Mouse (Mus musculus) megakaryocyte, adult 5-6 weeks (primary cell): ENCODE results near the gene Zfp558. TPM values are rescaled to one million over a fixed set of nuclear protein-coding genes. Genes with fewer than 3 reads are reported as not detected.
A peak's percentile ranks its signal among the peaks of the same experiment; 100 is the strongest.
"Not testable (repeated sequence)": the region's sequence is repeated elsewhere in the genome, so short reads cannot be mapped to it uniquely, and the experiment has no call there.

Experiments used
- ATAC-seq: 2 replicates; pipeline ENCODE4 v1.8.0; 2016; ENCODE audit warnings: mild to moderate bottlenecking, inconsistent platforms; ENCODE audit not compliant: poor library complexity, severe bottlenecking
- total RNA-seq, 2 experiments: library from RNA; stranded (forward) in 1 of 2; stranded (reverse) in 1 of 2; fragments of 153-499, 151-499 nt in 1 of 2; fragments of 221-1000, 200-1000 nt in 1 of 2; gene quantifications; 2 replicates each; pipeline versions ENCODE4 v1.2.3 to v1.2.4; 2015 to 2017

Zfp558 gene
- total RNA-seq (2015) (0.21 and 0.27 TPM in 2 replicates), total RNA-seq (2017) (0.22 and 2.2 TPM in 2 replicates)

DNA sequence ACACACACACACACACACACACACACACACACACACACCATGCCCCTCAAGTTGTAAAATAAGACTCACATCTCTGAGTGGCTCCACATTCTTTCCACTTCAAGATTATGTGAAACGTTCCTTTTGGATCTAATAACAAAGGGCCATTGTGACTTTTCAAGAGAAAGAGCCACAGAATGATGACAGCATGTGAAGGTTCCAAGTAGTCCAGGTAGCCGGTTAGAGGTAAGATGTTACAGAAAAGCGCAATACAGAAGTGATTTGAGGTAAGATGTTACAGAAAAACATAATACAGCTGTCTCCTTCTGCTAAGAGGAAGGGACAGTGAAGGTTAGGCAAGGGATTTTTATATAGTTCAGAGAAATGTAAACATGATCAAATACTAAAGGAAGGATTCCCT lies at the start of gene Zfp558, which contains the start of gene Mbd3l1:
Gene Zfp558 (minus strand): TSS at position 101 of the 400 bp plus-strand sequence.
Gene Mbd3l1 (plus strand): TSS at position 192 of the 400 bp plus-strand sequence.
- no peak for ATAC-seq

DNA sequence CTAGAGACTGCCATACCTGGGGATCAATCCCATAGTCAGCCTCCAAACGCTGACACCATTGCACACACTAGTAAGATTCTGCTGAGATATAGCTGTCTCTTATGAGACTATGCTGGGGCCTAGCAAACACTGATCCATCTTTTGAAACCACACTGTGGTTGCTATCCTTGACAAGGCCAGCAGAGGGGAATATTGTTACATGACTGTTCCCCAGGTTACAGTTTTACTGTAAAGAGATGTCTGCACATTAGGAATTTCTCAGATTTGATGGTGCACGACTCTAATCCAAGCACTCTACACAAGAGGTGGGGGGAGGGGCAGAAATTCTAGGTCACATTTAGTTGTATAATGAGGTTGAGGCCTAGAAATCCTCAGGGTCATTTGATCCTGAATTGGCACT lies 30.0 kb upstream of the Zfp558 start:
- no peak for ATAC-seq

GRCm38 (mm10) chr9:18473324-18474128 lies 4.5 kb downstream of the Zfp558 start:
- ATAC-seq = peak; percentile 97

DNA sequence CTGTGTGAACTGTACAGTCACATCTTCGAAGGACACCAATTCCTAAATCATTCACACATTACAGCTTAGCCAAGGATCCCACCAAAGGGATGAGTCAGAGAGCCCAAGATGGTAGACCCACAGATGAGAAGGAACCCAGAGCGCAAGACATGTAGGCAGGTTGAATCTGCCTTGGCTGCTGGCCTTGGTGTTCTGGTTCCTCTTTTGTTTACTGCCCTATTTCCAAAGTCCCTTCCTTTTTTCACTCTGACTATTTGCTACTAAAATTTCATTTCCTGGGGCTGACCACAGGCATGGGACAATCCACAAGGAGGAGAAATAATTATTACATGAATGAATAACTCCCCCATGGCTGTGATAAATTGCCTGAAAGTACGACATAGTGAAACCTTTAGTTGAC lies 10.1 kb downstream of the Zfp558 start:
- ATAC-seq = peak; percentile 89

GRCm38 (mm10) chr9:18467350-18467749 lies 10.7 kb downstream of the Zfp558 start:
- ATAC-seq = no peak

DNA sequence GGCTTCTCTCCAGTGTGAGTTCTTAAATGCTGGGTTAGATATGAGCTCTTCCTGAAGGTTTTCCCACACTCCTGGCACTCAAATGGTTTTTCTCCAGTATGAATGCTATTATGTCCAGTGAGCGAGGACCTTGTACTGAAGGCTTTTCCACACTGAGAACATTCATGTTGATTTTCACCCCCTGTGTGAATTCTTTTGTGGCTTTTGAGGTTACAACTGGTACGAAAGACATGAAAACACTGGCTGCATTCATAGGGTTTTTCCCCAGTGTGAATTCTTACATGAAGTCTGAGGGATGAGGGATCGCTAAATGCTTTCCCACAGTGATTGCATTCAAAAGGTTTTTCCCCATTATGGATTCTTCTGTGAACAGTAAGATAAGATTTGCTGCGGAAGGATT lies 21.5 kb downstream of the Zfp558 start:
- no peak for ATAC-seq

DNA sequence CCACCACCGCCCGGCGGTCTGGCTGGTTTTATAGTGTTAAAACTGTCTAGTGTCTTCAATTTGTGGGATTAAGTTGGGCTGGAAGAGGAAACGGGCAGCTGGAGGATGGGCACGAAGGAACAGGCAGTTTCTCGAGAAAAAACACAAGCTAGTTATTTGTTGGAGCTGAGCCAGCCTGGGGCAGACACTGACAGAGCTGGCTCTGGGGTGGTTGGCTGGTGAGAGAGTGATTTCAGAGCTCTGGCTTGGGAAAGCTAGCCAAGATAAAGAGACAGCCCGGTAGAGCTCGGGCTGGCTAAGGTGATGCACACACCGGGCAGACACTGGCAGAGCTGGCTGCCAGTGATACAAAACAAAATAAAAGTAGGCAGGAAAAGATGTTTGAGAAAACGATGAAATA lies 46.4 kb downstream of the Zfp558 start:
- no peak for ATAC-seq

- no peak for ATAC-seq
Observed at GRCm38 (mm10) chr9:18430354-18430753, 47.7 kb downstream of the Zfp558 start, which contains the start of gene Mbd3l2. TSS of gene Mbd3l2 (plus strand) at chr9:18430654.

DNA sequence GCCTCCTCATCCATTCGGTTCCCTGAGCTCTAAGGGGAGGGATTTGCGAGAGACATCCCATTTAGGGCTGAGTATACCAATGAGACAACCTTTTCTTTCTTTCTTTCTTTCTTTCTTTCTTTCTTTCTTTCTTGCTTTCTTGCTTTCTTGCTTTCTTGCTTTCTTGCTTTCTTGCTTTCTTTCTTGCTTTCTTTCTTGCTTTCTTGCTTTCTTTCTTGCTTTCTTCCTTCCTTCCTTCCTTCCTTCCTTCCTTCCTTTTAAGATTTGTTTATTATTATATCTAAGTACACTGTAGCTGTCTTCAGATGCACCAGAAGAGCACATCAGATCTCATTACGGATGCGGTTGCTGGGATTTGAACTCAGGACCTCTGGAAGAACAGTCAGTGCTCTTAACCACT lies 65.7 kb downstream of the Zfp558 start:
- ATAC-seq = not testable (repeated sequence)

Other genes with a start within 250 kb of the Zfp558 start
- 28.7 and 31.1 TPM in 2 replicates for gene Chordc1, start 186.1 kb downstream of the Zfp558 start, total RNA-seq (2015)
- gene Chordc1, start 186.1 kb downstream of the Zfp558 start, total RNA-seq (2017) = 59.0 and 65.2 TPM in 2 replicates
- not detected in 2 replicates for gene Naalad2, start 75.3 kb downstream of the Zfp558 start, total RNA-seq (2015)
- gene Naalad2, start 75.3 kb downstream of the Zfp558 start, total RNA-seq (2017) = 0.88 TPM in 1 of 2 replicates, not detected in the other
- not detected in 2 replicates for gene Ubtfl1, start 73.8 kb downstream of the Zfp558 start, total RNA-seq (2015)
- not detected in 2 replicates for gene Ubtfl1, start 73.8 kb downstream of the Zfp558 start, total RNA-seq (2017)
- gene Mbd3l2, start 47.6 kb downstream of the Zfp558 start, total RNA-seq (2015) = not detected in 2 replicates
- gene Mbd3l2, start 47.6 kb downstream of the Zfp558 start, total RNA-seq (2017) = not detected in 2 replicates
- not detected in 2 replicates for gene Mbd3l1, start 91 bp upstream of the Zfp558 start, total RNA-seq (2015)
- gene Mbd3l1, start 91 bp upstream of the Zfp558 start, total RNA-seq (2017) = not detected in 2 replicates
- not detected in 2 replicates for gene Muc16, start 196.3 kb upstream of the Zfp558 start, total RNA-seq (2015)
- gene Muc16, start 196.3 kb upstream of the Zfp558 start, total RNA-seq (2017) = not detected in 2 replicates